Mouse (Mus musculus) myocyte (in vitro differentiated cells): Measurements from ENCODE around the gene Sp9.

Experiments used
- MYOD1 ChIP-seq, 3 experiments: IDR thresholded peaks; one replicate each; pipeline ENCODE4 v1.6.1; 2011; ENCODE audit warnings: control low read depth in 2 of 3, low read depth in 2 of 3, mild to moderate bottlenecking in 2 of 3, moderate library complexity in 1 of 3; ENCODE audit not compliant: insufficient read length in 2 of 3, control insufficient read depth in 1 of 3
- POLR2A ChIP-seq: IDR thresholded peaks from one replicate; pipeline ENCODE4 v1.6.1; 2011; ENCODE audit warnings: low read depth, mild to moderate bottlenecking, control low read depth, moderate library complexity; ENCODE audit not compliant: insufficient read length
- USF1 ChIP-seq: IDR thresholded peaks from one replicate; pipeline ENCODE4 v1.6.1; 2011; ENCODE audit warnings: low read depth, mild to moderate bottlenecking, control low read depth, moderate library complexity

- TF ChIP-seq POLR2A (no peak), MYOD1 (IDR thresholded peaks at IDR 0.05; ENCODE audit: control insufficient read depth in 1 of 3, insufficient read length in 2 of 3, low read depth in 2 of 3) (no peak), USF1 (no peak)
Measured at GRCm38 (mm10) chr2:73263794-73264610, 7.7 kb upstream of the Sp9 start.
